Mouse (Mus musculus) lung, postnatal 0 days (tissue): ENCODE results near the gene Pga5.

Experiments
- CTCF ChIP-seq: IDR thresholded peaks from 2 replicates; pipeline ENCODE4 v1.5.1; 2016; ENCODE audit warnings: antibody characterized with exemption, mild to moderate bottlenecking
- EP300 ChIP-seq: IDR thresholded peaks from 2 replicates; pipeline ENCODE4 v1.6.1; 2016; ENCODE audit warnings: antibody characterized with exemption, mild to moderate bottlenecking, control low read depth

- peak; percentile 56 for TF ChIP-seq CTCF
- TF ChIP-seq EP300 = no peak
Observed at GRCm38 (mm10) chr19:10634106-10634871, 43.6 kb downstream of the Pga5 start, which contains the start of gene Vwce.
